Mouse (Mus musculus): Measurements from ENCODE around the gene Klra5. TPM values are rescaled to one million over a fixed set of nuclear protein-coding genes. Genes with fewer than 3 reads are reported as not detected.
"Not testable (repeated sequence)": the region's sequence is repeated elsewhere in the genome, so short reads cannot be mapped to it uniquely, and the experiment has no call there.

Gene Klra5
- not detected in 2 replicates for polyA plus RNA-seq (2016; fragmentation: Nextera tagmentation; extraction: Ambion mirVana)

GRCm38 (mm10) chr6:129917476-129917946, at the start of gene Klra5:
TSS of gene Klra5 (minus strand) at chr6:129917650.
- DNase-seq (ENCODE audit: extremely low spot score, low spot score); H3K36me3 ChIP-seq (replicated peaks); H3K4me1 ChIP-seq; H3K27ac ChIP-seq; H3K4me3 ChIP-seq; H3K27me3 ChIP-seq (ENCODE audit: poor library complexity, severe bottlenecking): not testable (repeated sequence)
- H3K9me3 ChIP-seq = peaks cover 52% of the 10 kb centered on the region

GRCm38 (mm10) chr6:129916996-129917395, 454 bp downstream of the Klra5 start:
- DNase-seq (ENCODE audit: extremely low spot score, low spot score) = no peak
- Histone ChIP-seq H3K27ac (no peak overlapping the region), H3K27me3 (ENCODE audit: poor library complexity, severe bottlenecking) (no peaks in the 10 kb centered on the region), H3K36me3 (replicated peaks) (no peaks in the 10 kb centered on the region), H3K4me1 (no peaks in the 10 kb centered on the region), H3K9me3 (peaks cover 49% of the 10 kb centered on the region), H3K4me3 (no peak overlapping the region)
- 89% methylated on average over 1 of the region's 1 CpGs for WGBS

GRCm38 (mm10) chr6:129882525-129882924, 34.9 kb downstream of the Klra5 start:
- H3K27me3 ChIP-seq (ENCODE audit: poor library complexity, severe bottlenecking) = no peaks in the 10 kb centered on the region
- H3K4me1 ChIP-seq = no peaks in the 10 kb centered on the region
- 89% methylated on average over 2 of the region's 2 CpGs for WGBS
- H3K27ac ChIP-seq = no peak overlapping the region
- no peak for DNase-seq (ENCODE audit: extremely low spot score, low spot score)
- H3K36me3 ChIP-seq (replicated peaks) = no peaks in the 10 kb centered on the region
- no peak overlapping the region for H3K4me3 ChIP-seq
- peaks cover 51% of the 10 kb centered on the region for H3K9me3 ChIP-seq

- Histone ChIP-seq H3K9me3 (peaks cover 29% of the 10 kb centered on the region), H3K27ac (no peak within 1 kb of the TSS), H3K4me3 (no peak within 1 kb of the TSS), H3K4me1 (no peaks in the 10 kb centered on the region), H3K27me3 (ENCODE audit: poor library complexity, severe bottlenecking) (no peaks in the 10 kb centered on the region), H3K36me3 (replicated peaks) (no peaks in the 10 kb centered on the region)
- WGBS = 54% methylated on average over 1 of the region's 1 CpGs
- DNase-seq (ENCODE audit: extremely low spot score, low spot score) = no peak
Observed at GRCm38 (mm10) chr6:129876549-129876948, 40.9 kb downstream of the Klra5 start, which contains the start of gene Klra17. TSS of gene Klra17 (minus strand) at chr6:129876672.

- not testable (repeated sequence) for H3K4me1 ChIP-seq; DNase-seq (ENCODE audit: extremely low spot score, low spot score); H3K36me3 ChIP-seq (replicated peaks); H3K9me3 ChIP-seq; H3K27ac ChIP-seq; H3K27me3 ChIP-seq (ENCODE audit: poor library complexity, severe bottlenecking); H3K4me3 ChIP-seq
- WGBS = no CpG with 5 or more reads among the region's 3 CpGs
Observed at GRCm38 (mm10) chr6:129862349-129862748, 55.1 kb downstream of the Klra5 start, which contains the start of gene Gm17631. TSS of gene Gm17631 (plus strand) at chr6:129862649.

Other genes starting within 250 kb of the Klra5 start
- not detected in 2 replicates for gene Klrc1, start 238.7 kb downstream of the Klra5 start, polyA plus RNA-seq (2016; fragmentation: Nextera tagmentation; extraction: Ambion mirVana)
- not detected in 2 replicates for gene Klri1, start 200.5 kb downstream of the Klra5 start, polyA plus RNA-seq (2016; fragmentation: Nextera tagmentation; extraction: Ambion mirVana)
- gene Klri2, start 177.2 kb downstream of the Klra5 start, polyA plus RNA-seq (2016; fragmentation: Nextera tagmentation; extraction: Ambion mirVana) = not detected in 2 replicates
- not detected in 2 replicates for gene Gm156, start 133.4 kb downstream of the Klra5 start, polyA plus RNA-seq (2016; fragmentation: Nextera tagmentation; extraction: Ambion mirVana)
- not detected in 2 replicates for gene Gm17631, start 55.0 kb downstream of the Klra5 start, polyA plus RNA-seq (2016; fragmentation: Nextera tagmentation; extraction: Ambion mirVana)
- not detected in 2 replicates for gene Klra17, start 41.0 kb downstream of the Klra5 start, polyA plus RNA-seq (2016; fragmentation: Nextera tagmentation; extraction: Ambion mirVana)
- gene Klra6, start 109.3 kb upstream of the Klra5 start, polyA plus RNA-seq (2016; fragmentation: Nextera tagmentation; extraction: Ambion mirVana) = not detected in 2 replicates
- not detected in 2 replicates for gene Klra4, start 149.6 kb upstream of the Klra5 start, polyA plus RNA-seq (2016; fragmentation: Nextera tagmentation; extraction: Ambion mirVana)
- gene Klra8, start 212.2 kb upstream of the Klra5 start, polyA plus RNA-seq (2016; fragmentation: Nextera tagmentation; extraction: Ambion mirVana) = not detected in 2 replicates

Measured in forebrain, embryonic 10.5 days (tissue).